Mouse (Mus musculus) frontal cortex, postnatal 10 days (tissue): ENCODE results near the gene Urad.

ENCODE experiments used
- DNase-seq, 2 experiments: peaks; one replicate each; pipeline ENCODE4 v3.0.0; 2022; ENCODE audit warnings: low spot score in 2 of 2, mixed read lengths in 1 of 2

Urad gene

DNA sequence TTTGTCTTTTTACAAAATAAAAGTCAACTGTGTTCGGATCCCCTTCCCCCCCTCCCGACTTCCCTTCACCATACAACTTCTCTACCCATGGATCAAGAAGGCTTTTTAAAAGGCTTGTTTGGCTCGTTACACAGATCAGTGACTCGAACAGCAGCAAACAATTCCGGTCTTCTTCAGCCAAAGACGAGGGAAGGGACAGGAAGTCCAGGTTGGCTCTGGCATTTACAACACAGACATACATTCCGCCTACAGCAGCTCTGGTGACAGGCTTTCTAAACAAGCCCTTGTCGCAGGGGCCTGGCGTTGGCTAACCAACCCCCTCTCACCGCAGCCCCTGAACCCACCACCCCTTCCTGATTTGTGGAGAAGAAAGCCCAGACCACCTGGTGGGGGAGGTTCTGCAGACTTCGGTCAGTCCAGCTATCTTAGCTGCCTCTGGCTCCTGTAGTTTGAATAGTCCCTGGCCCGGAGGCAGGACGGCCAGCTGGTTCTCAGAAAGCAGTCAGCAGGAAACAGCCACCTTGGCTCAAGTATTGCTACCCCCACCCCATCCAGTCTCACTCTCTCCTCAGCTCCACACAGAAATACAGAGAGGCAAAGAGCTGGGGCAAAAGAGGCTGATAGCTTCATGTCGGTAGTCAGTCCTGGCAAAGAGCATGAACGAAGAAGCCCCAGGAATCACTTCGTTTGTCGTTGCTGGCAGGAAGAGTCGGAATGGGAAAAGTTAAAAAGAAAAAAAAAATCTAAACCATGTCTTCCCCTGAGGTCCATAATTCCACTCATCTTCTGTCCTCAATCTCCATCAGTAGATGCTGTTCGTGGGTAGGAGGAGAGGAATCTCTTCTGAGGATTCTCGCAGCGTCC is 21.1 kb downstream of the Urad start:
- DNase-seq = no peak

DNA sequence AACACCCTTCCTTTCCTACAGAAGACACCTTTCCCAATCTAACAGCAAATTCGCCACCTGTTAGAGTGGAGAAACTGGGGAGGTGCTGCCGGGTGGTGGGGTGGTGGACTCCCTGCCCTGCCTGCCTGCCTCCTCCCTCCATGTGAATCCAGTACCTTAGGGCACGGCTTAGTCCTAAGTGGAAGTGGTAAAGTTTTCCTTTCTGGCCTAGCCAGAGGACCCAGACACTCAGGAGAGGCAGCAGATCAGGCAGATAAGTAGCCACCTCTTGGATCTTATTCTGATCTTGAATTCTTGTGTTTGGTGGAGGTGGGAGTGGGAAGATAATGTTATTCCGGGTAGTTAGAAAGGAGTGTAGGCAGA is 22.3 kb downstream of the Urad start:
- no peak for DNase-seq

DNA sequence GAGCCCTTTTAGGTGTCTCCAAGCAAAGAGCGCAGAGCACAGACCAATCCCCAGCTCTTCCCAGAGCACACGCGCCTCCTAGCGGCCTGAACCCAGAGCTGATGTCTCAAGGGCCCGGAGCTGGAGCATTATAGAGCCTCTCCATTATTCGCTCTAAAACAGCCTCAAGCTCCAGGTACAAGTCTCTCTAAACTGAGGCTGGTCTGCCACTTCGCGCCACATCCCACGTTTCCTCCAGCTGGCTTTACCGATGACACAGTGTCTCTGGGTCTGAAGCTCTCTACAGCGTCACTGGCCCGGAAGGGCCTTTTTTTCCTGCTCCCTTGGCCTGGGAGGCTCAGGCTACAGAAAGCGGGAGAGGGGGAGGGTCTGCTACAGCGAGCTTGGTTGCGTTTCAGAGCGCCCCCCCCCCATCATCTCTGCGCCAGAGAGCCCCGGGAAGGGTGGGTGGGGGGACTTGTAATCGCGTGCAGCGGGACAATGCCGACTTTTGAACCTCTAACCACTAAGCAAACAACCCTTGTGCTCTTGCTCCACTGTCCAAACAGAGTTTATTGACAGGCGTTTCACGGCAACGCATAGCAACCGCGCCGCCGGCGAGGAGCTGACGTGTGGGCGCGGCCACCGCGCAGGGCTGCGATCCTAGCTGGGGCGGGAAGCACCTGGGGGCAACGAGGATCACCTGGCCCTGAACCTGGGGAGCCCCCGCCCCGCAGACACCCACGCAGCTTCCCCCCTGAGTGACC is 22.8 kb downstream of the Urad start:
- no peak for DNase-seq

DNA sequence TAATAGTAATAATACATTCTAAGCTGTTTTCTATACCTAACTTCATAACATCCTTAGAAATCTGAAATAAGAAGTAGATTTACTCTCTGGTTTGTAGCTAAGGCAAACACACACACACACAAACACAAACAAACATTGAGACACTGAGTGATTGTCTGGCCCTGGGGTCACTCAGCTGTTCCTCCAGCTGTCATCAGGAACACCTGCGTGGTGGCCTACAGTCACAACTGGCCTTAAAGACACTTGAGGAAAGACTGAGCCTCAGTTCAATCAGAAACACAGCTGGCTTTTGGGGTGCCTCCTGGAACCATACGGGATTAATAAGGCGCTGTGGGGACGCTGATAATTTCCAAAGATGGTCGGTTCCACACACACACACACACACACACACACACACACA is 25.0 kb downstream of the Urad start:
- no peak for DNase-seq

DNA sequence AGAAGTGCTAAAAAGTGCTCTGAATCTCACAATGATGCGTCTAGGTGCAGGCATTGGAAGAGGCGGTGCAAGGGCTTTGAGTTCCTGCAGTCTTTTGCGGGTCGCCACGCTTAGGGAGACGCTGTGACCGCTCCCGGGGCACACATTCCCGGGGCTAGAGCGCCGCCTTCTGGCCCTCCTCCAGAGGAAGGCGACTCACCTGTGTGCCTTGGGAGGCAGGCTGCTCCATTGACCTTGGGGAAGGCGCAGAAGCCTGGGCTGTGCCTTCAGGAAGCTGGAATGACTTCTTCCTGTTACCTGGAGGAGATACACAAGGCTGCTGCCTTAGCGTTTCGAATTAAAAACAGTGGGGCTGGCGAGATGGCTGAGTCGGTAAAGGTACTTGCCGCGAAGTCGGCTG is 28.1 kb downstream of the Urad start:
- no peak for DNase-seq

DNA sequence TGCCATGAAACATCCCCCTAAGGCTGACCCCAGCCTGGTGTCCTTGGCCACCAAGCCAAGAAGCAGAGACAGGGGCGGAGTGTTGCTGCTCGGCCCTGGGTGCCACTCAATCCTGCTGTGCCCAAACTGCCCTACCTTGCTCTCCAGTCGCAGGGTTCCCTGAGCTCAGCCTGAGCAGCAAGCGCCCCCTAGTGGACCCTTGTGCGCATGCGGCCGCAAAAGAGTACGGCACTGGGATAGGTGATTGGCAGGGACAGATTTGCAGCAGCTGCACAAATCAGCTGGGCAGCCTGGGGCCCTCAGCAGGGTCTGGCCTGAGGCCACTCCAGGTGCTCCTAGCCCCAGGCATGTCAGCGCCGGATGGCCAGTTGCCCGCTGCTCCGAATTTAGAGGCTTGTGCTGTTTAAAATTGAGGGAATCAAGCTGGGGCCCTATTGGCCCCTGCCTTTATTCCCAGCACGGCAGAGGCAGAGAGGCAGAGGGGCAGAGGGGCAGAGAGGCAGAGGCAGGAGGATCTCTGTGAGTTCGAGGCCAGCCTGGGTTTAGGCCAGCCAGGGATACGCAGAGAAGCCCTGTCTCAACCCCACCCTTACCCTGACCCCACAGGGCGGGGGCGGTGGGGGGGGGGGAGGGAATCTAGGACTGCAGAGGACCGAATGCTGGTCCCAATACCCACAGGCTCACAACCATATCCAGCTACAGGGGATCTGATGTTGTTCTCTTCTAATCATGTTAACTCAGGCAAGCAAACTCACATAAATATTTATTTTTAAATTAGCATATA is 28.9 kb downstream of the Urad start:
- peak in 1 of 2 experiments; percentile 11 for DNase-seq

DNA sequence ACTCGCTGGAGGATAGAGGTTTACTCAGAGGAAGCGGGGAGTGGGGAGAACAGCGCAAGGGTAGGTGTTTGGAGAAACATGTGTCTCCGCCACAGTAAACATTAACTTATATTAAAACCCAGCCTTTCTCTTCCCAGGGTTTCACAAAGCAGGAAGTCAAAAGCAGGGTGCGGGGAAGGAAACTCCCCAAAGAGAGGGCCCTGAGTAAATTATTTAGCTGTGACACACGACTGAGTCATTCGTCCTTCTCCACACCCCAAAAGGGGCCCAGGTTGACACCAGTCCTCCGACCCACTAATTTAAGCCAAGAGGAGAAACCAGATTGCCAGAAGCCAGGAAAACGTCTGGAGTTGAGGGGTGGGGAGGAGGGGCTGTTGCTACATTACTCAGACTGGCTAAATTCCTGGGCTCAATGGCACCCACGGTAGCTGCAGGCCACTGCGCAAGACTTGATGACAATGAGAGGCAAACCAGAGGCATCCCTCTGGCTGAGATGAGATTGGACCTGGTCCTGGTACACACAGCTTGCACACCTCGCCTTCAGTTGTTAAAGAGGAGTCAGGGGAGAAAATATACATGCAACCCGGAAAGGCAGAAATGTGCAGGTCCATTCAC is 29.6 kb downstream of the Urad start:
- DNase-seq = no peak

DNA sequence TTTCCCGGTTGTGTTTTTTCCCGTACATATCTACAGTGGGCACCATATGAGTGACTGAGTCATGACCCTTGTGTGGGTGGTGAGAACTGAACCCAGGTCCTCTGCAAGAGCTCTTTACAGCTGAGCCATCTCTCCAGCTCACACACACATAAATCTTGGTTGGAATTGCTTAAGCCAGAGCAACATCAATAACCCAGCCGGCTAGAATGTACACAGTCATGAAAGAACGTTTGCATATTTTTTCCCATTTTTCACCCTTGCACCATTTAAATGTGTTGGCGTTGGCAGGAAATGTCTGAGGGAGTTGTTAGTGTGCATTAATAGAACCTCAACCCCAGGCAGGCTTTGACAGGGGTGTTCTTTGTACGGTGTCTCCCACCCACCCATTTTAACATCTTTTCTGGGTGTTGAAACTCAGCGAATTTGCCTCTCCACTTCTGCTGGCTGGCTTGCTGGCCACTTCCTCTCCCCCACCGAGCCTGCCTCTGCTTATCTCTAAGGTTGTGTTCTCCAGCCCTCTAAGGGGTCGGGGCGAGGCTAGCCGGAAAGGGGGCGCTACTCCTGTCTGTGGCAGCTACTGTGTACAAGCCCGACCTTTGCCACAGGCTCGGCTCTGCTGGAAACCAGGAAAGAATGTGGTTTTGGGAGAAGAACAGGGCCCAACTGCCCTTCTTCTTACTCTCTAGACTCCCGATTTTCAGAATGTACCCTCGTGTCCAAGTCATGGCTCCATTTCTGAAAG is 30.3 kb downstream of the Urad start:
- no peak for DNase-seq

DNA sequence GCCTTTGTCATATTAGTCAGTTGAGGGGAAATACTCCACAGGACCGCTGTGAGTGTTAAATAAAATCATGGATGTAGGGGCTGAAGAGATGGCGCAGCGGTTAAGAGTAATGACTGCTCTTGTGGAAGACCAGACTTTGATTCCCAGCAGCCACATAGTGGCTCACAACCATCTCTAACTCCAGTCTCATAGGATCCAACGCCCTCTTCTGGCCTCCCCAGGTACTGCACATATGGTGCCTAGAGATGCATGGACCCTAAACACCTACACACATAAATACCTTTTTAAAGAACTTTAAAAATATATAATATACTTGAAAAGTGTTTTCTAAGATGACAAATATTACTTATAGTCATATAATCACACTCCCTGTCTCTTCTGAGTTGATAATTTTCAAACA is 37.9 kb downstream of the Urad start:
- DNase-seq = no peak

DNA sequence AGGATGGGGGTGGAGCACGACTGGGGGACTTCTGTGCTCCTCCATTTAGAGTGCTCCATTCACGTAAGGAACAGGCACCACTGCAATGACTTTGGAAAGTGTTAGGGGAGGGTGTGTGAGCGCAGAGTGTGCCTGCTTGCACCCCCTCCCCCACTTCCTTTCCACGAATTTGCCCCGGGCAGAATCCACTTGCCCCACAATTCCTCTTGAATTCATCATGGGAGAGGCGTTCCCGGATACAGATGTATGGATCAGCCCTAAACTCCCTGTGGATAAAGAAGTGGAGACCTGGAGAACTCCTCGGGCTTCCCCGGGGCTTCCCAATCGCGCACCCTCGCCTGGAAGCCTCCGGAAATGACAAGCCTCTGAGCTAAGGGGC is 44.7 kb downstream of the Urad start:
- DNase-seq = no peak

DNA sequence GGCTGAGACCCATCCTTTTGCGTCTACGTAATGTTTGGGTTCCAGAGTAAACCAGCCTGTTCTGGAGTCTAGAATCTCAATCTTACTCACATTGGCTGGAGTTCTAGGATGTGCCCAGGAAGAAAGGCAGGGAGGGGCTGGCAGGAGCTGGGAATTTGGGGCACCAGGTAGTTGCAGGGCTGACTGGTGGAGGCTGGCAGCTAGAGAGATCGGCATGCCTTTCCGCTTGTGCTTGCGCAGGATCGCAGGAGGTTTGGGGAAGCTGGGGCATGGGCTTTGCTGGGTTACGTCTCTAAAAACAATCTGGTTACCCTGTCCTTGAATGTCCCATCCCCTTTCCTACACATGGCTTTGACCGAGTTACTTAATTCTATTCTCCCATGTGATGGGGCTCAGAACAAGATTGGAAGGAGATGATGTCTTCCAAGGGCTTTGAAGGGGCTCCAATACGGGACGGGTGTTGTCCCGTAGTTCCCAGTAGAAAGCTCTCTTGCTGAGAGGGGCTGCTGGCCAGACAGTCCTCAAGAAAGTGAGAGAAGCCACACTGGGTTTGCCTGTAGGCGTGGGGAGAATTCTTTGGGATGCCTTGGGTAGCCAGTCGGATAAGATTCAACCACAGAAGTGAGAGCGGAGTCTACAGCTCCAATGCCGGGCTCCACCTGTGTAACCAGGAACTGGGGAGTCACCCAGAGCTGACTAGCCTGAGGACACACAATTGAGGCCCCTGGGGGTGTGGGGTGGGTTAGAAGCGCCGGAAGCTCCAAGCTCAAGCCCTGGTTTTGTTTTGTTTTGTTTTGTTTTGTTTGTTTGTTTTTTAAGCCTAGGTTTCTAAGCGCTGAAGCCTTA is 45.3 kb downstream of the Urad start:
- DNase-seq = no peak

DNA sequence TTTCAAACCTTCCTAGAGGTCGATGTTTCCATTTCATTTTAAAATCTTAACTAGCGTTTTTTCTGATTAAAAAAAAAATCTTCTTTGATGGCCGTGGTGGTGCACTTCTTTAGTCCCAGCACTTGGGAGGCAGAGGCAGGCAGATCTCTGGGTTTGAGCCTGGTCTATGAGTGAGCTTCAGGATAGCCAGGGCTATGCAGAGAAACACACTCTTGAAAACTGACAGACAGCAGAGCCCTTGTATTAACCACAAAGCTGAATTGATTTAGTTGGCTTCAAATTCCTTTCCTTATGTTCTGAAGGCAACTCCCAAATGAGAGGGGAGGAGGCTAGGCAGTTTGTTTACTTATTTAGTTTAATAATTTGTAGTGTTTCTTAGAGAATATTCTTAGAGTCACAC is 46.5 kb downstream of the Urad start:
- DNase-seq = no peak

DNA sequence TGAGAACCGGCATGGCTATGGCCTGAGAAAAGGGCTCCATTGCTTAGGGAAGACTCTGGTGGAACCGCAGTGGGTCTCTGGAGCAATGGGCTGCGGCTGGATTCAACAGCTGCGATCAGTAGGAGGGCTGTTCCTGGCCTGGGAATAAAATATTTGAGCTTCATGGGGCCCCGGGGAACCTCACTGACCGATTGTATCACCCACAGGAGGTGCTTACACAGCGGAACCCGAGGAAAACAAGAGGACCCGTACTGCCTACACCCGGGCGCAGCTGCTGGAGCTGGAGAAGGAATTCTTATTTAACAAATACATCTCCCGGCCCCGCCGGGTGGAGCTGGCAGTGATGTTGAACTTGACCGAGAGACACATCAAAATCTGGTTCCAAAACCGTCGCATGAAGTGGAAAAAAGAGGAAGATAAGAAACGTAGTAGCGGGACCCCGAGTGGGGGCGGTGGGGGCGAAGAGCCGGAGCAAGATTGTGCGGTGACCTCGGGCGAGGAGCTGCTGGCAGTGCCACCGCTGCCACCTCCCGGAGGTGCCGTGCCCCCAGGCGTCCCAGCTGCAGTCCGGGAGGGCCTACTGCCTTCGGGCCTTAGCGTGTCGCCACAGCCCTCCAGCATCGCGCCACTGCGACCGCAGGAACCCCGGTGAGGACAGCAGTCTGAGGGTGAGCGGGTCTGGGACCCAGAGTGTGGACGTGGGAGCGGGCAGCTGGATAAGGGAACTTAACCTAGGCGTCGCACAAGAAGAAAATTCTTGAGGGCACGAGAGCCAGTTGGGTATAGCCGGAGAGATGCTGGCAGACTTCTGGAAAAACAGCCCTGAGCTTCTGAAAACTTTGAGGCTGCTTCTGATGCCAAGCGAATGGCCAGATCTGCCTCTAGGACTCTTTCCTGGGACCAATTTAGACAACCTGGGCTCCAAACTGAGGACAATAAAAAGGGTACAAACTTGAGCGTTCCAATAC is 47.8 kb downstream of the Urad start:
- DNase-seq = no peak

DNA sequence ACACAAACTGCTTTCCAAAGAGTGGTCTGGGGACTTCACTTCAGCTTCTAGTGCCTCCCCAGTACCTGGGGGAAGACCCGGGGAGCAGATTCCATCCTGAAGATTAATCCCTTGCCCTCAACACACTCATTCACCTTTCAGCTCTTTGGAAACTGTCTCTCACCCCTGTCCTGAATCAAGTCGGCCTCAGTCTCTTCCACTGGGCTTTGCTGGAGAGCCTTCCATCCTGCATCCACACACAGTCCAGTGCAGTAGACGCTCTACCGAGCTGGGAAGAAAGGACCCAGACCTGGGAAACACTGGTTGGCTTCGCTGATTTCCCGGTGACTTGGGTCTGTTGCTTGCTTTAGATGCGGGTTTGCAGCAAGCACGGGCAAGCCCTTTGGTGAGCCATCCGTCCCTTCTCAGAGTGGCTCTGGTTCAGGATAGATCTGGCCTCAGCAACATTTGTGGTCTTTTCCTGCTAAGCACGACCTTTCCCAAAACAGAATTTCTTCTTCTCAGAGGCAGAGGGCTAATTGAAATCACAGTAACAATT is 49.4 kb downstream of the Urad start:
- DNase-seq = no peak

DNA sequence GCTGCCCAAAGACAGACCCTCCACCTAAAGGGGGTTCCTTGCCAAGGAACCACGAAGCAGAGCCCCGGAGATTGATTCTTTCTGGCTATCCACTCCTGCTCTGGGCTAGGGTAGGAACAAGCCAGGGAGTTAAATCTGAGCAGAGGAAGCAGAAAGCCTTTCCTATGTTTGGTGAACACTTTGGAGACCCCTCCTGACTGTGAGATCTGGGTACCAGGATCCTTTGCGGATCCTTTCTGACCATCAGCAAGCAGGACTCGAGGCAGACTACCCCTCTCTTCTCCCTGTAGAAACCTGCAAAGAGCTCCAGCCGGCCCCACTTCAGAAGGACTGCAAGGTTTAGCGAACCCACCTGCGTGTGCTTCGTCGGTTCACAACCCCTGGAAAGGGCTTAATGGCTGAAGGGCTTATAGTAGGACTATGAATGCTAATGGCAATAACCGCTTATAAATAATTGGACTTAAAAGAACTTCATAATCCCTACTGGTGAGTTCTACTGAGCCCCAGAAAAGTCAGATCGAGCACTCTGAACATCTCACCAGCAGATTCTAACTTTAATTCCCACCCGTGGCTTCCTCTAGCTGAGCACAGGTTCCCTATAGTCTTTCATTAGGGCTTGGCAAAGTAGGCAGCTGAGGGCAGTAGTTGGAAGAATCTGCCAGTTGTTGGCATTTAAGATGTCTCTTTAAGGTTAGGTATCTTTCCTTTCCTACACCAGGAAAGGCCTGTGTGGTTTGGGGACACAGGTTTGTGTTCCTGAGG is 50.0 kb downstream of the Urad start:
- no peak for DNase-seq

DNA sequence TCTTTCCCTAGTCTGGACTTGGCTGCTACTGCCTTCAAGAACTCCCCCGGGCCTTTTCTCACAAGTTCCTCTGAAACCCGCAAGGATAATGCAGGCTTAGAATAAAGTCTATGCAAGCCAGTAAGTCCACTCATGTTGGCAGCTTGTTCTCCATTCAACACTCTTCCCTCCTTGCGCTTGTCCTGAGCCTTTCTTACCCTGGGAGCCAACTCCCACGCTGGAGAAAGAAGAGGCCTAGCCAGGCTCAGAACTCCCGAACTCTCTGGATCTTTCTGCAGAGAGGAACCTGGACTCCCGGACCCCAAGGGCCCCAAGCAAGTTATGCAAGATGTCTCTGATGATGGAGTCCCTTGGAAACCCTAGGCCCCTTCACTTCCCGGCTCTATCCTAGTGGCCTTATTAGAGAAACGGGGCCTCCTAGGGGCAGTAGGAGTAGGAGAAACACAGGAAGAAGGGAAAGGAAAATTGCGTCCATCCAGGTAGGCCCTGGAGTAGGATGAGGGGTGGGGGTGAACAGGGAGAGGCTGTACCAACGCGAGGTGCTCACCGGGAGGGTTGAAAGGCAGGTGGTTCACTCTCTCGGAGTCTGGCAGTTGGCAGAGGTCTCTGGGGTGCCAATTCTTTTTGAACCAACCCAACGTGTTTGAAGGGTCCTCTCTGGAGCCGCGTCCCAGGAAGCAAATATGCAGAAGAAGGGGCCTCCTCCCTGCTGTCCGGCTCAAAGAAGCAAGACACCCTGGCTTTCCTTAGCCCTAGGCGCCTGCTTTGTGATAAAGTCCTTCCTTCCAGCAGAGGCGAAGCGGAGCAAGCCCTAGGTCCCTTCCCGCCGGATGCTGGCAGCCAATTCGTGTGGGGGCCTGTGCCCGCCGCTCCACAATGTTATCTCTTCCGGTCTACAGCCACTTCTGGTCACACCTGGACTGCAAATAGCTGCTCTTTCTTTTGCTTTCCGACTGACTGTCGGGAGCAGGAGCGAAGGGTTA is 51.3 kb downstream of the Urad start:
- no peak for DNase-seq
